Mouse (Mus musculus): Measurements from ENCODE around the gene Gm21915.

GRCm38 (mm10) chr9:40627146-40627713 lies 43.2 kb upstream of the Gm21915 start:
- no peak for TF ChIP-seq CTCF (conservative IDR thresholded peaks at IDR 0.05; ENCODE audit: insufficient read depth, insufficient read length, low read depth, low read length)
- no peak for TF ChIP-seq POLR2A (IDR thresholded peaks at IDR 0.05; ENCODE audit: low read depth, low read length)

Measured in kidney, adult 2 months (tissue).